Mouse (Mus musculus) MEL (cell line): ENCODE data around the gene Mesd. TPM values are rescaled to one million over a fixed set of nuclear protein-coding genes. Genes with fewer than 3 reads are reported as not detected.

Experiments
- DNase-seq: peaks from one replicate; pipeline ENCODE4 v3.0.0; 2011; ENCODE audit warnings: low read depth, low spot score
- H3K27ac ChIP-seq: 2 replicates; pipeline ENCODE4 v1.5.1; 2012; ENCODE audit warnings: low read depth, mild to moderate bottlenecking, control low read depth, low read length, moderate library complexity; ENCODE audit not compliant: control insufficient read depth
- H3K27me3 ChIP-seq, 2 experiments: fragments of 150-350 bp in 1 of 2; sonication (generic) in 1 of 2; 2 replicates each; pipeline ENCODE4 v1.6.1; 2012; ENCODE audit warnings: low read length in 2 of 2, mild to moderate bottlenecking in 2 of 2, improper control_type of control experiment in 1 of 2, moderate library complexity in 1 of 2; ENCODE audit not compliant: insufficient read depth in 2 of 2, control insufficient read depth in 1 of 2
- H3K36me3 ChIP-seq, 2 experiments: 2 replicates each; pipeline ENCODE4 v1.6.1; 2012 to 2014; ENCODE audit warnings: low read length in 2 of 2, improper control_type of control experiment in 1 of 2, inconsistent platforms in 1 of 2, mild to moderate bottlenecking in 1 of 2; ENCODE audit not compliant: insufficient read depth in 2 of 2, control insufficient read depth in 1 of 2
- H3K4me1 ChIP-seq, 2 experiments: fragments of 150-350 bp in 1 of 2; sonication (generic) in 1 of 2; 2 replicates each; pipeline ENCODE4 v1.6.1; 2012; ENCODE audit warnings: low read length in 2 of 2, improper control_type of control experiment in 1 of 2, mild to moderate bottlenecking in 1 of 2; ENCODE audit not compliant: insufficient read depth in 2 of 2, control insufficient read depth in 1 of 2
- H3K4me3 ChIP-seq, 2 experiments: fragments of 150-350 bp in 1 of 2; sonication (generic) in 1 of 2; 2 replicates each; pipeline ENCODE4 v1.5.1; 2012; ENCODE audit warnings: low read depth in 2 of 2, low read length in 2 of 2, mild to moderate bottlenecking in 2 of 2, moderate library complexity in 2 of 2, control low read depth in 1 of 2, improper control_type of control experiment in 1 of 2; ENCODE audit not compliant: control insufficient read depth in 1 of 2, insufficient read depth in 1 of 2
- H3K79me2 ChIP-seq: 2 replicates; pipeline ENCODE4 v1.6.1; 2012; ENCODE audit warnings: mild to moderate bottlenecking, low read length, moderate library complexity; ENCODE audit not compliant: control insufficient read depth, poor library complexity, insufficient read depth
- H3K9ac ChIP-seq: 2 replicates; pipeline ENCODE4 v1.6.1; 2012; ENCODE audit warnings: low read depth, mild to moderate bottlenecking, control low read depth, low read length, moderate library complexity; ENCODE audit not compliant: control insufficient read depth, poor library complexity, severe bottlenecking
- H3K9me3 ChIP-seq: fragments of 150-350 bp; sonication (generic); replicated peaks from 2 replicates; pipeline ENCODE4 v1.6.1; 2012; ENCODE audit warnings: mild to moderate bottlenecking, low read length, improper control_type of control experiment, moderate library complexity; ENCODE audit not compliant: insufficient read depth
- BHLHE40 ChIP-seq: IDR thresholded peaks from 2 replicates; pipeline ENCODE4 v1.6.1; 2012; ENCODE audit warnings: low read depth, mild to moderate bottlenecking, inconsistent platforms, low read length, improper control_type of control experiment, borderline replicate concordance
- CHD1 ChIP-seq: IDR thresholded peaks from 2 replicates; pipeline ENCODE4 v1.6.1; 2012; ENCODE audit warnings: low read depth, mild to moderate bottlenecking, inconsistent platforms, low read length, improper control_type of control experiment
- CHD2 ChIP-seq: IDR thresholded peaks from 2 replicates; pipeline ENCODE4 v1.6.1; 2011; ENCODE audit warnings: low read length, improper control_type of control experiment
- CTCF ChIP-seq, 3 experiments: IDR thresholded peaks in 2 of 3; conservative IDR thresholded peaks in 1 of 3; 2 replicates each; pipeline ENCODE4 v1.5.1; 2011 to 2012; ENCODE audit warnings: low read length in 3 of 3, low read depth in 2 of 3, mild to moderate bottlenecking in 2 of 3, improper control_type of control experiment in 1 of 3, inconsistent platforms in 1 of 3, mixed read lengths in 1 of 3, moderate library complexity in 1 of 3; ENCODE audit not compliant: control insufficient read depth in 1 of 3, insufficient read depth in 1 of 3, poor library complexity in 1 of 3, severe bottlenecking in 1 of 3
- ELF1 ChIP-seq: IDR thresholded peaks from 2 replicates; pipeline ENCODE4 v1.6.1; 2014; ENCODE audit warnings: low read depth, mild to moderate bottlenecking, inconsistent platforms, low read length, improper control_type of control experiment, moderate library complexity
- EP300 ChIP-seq, 2 experiments: IDR thresholded peaks; 2 replicates each; pipeline ENCODE4 v1.6.1; 2011; ENCODE audit warnings: improper control_type of control experiment in 2 of 2, low read length in 2 of 2, low read depth in 1 of 2, mild to moderate bottlenecking in 1 of 2
- GATA1 ChIP-seq: IDR thresholded peaks from 2 replicates; pipeline ENCODE4 v1.6.1; 2011; ENCODE audit warnings: low read depth, low read length, improper control_type of control experiment
- JUND ChIP-seq: IDR thresholded peaks from 2 replicates; pipeline ENCODE4 v1.6.1; 2011; ENCODE audit warnings: low read depth, mild to moderate bottlenecking, improper control_type of control experiment, low read length
- KAT2A ChIP-seq: conservative IDR thresholded peaks from 2 replicates; pipeline ENCODE4 v1.6.1; 2012; ENCODE audit warnings: low read depth, low read length, improper control_type of control experiment, inconsistent platforms
- MAX ChIP-seq: IDR thresholded peaks from 2 replicates; pipeline ENCODE4 v1.6.1; 2011; ENCODE audit warnings: low read length, improper control_type of control experiment
- MXI1 ChIP-seq: IDR thresholded peaks from 2 replicates; pipeline ENCODE4 v1.6.1; 2011; ENCODE audit warnings: mild to moderate bottlenecking, low read depth, low read length, improper control_type of control experiment
- MYB ChIP-seq: IDR thresholded peaks from 2 replicates; pipeline ENCODE4 v1.6.1; 2011; ENCODE audit warnings: mild to moderate bottlenecking, low read depth, low read length, improper control_type of control experiment
- NELFE ChIP-seq: IDR thresholded peaks from 2 replicates; pipeline ENCODE4 v1.6.1; 2011; ENCODE audit warnings: low read depth, low read length, improper control_type of control experiment
- POLR2AphosphoS2 ChIP-seq: IDR thresholded peaks from 2 replicates; pipeline ENCODE4 v1.6.1; 2011; ENCODE audit warnings: low read length, improper control_type of control experiment
- POLR2AphosphoS5 ChIP-seq: IDR thresholded peaks from 2 replicates; pipeline ENCODE4 v1.6.1; 2012; ENCODE audit warnings: low read depth, borderline replicate concordance, mild to moderate bottlenecking, inconsistent platforms, low read length, moderate library complexity, mixed read lengths
- RAD21 ChIP-seq: IDR thresholded peaks from 2 replicates; pipeline ENCODE4 v1.6.1; 2011; ENCODE audit warnings: mild to moderate bottlenecking, low read depth, low read length, improper control_type of control experiment
- RCOR1 ChIP-seq: IDR thresholded peaks from 2 replicates; pipeline ENCODE4 v1.6.1; 2012; ENCODE audit warnings: low read depth, mild to moderate bottlenecking, inconsistent platforms, low read length, improper control_type of control experiment
- SIN3A ChIP-seq: IDR thresholded peaks from 2 replicates; pipeline ENCODE4 v1.6.1; 2012; ENCODE audit warnings: low read length, improper control_type of control experiment, inconsistent platforms
- SMC3 ChIP-seq: IDR thresholded peaks from 2 replicates; pipeline ENCODE4 v1.6.1; 2011; ENCODE audit warnings: low read depth, low read length, improper control_type of control experiment
- TAL1 ChIP-seq: IDR thresholded peaks from 2 replicates; pipeline ENCODE4 v1.6.1; 2012; ENCODE audit warnings: mild to moderate bottlenecking, inconsistent platforms, low read length, moderate library complexity, mixed read lengths
- TBP ChIP-seq: IDR thresholded peaks from 2 replicates; pipeline ENCODE4 v1.8.0; 2011; ENCODE audit warnings: low read depth, low read length, improper control_type of control experiment
- TCF12 ChIP-seq: IDR thresholded peaks from 2 replicates; pipeline ENCODE4 v1.6.1; 2014; ENCODE audit warnings: low read depth, mild to moderate bottlenecking, inconsistent platforms, low read length, improper control_type of control experiment, moderate library complexity
- UBTF ChIP-seq: IDR thresholded peaks from 2 replicates; pipeline ENCODE4 v1.6.1; 2012; ENCODE audit warnings: low read depth, mild to moderate bottlenecking, inconsistent platforms, low read length, improper control_type of control experiment, moderate library complexity, borderline replicate concordance; ENCODE audit not compliant: insufficient read depth
- USF1 ChIP-seq: IDR thresholded peaks from 2 replicates; pipeline ENCODE4 v1.6.1; 2014; ENCODE audit warnings: low read depth, mild to moderate bottlenecking, inconsistent platforms, low read length, improper control_type of control experiment, moderate library complexity
- USF2 ChIP-seq, 2 experiments: IDR thresholded peaks; 2 replicates each; pipeline ENCODE4 v1.6.1; 2011 to 2012; ENCODE audit warnings: improper control_type of control experiment in 2 of 2, low read length in 2 of 2, borderline replicate concordance in 1 of 2, inconsistent platforms in 1 of 2, low read depth in 1 of 2, mild to moderate bottlenecking in 1 of 2; ENCODE audit not compliant: insufficient read depth in 1 of 2
- ZC3H11A ChIP-seq: IDR thresholded peaks from 2 replicates; pipeline ENCODE4 v1.6.1; 2012; ENCODE audit warnings: low read depth, mild to moderate bottlenecking, inconsistent platforms, low read length, improper control_type of control experiment
- polyA plus RNA-seq, 2 experiments: library from polyadenylated mRNA; stranded (reverse) in 1 of 2; unstranded in 1 of 2; fragments of >175 nt in 1 of 2; fragments of >200 nt in 1 of 2; gene quantifications; 2 replicates each; pipeline versions ENCODE4 v1.2.1 to v1.2.4; 2012; ENCODE audit warnings: low replicate concordance in 2 of 2, low read depth in 1 of 2; ENCODE audit not compliant: insufficient read length in 2 of 2, insufficient read depth in 1 of 2, missing spikeins in 1 of 2
- total RNA-seq: library from RNA; depleted of rRNA; stranded (reverse); fragments of 300-350 nt; gene quantifications from 2 replicates; pipeline ENCODE4 v1.2.3, GENCODE M21; 2012

The Mesd gene
- total and polyA plus RNA-seq, 3 experiments, result 64.5 to 135 (median 83.3) TPM

DNA sequence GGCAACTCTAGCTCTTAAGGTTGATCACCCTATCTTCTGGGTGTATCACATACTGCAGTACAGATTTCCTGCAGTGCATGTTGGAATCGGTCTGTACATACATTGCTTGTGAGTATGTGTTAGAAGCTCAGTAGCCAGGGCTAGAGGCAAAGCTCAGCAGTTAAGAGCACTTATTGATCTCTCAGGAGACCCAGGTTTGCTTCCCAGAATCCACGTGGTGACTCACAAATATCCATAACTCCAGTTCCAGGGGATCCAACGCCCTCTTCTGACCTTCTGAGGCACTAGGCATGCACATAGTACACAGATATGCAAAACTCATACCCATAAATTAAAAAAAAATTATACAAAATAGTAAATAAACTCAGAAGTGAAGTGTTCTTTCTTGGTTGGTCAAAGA, 7.2 kb upstream of the Mesd start:
- Histone ChIP-seq H3K27me3 (no peaks in the 10 kb centered on the region), H3K4me1 (peaks cover 0 to 4% of the 10 kb centered on the region in 2 experiments; a peak in 2 of 4 replicates), H3K9me3 (no peaks in the 10 kb centered on the region), H3K9ac (no peak overlapping the region), H3K79me2 (peaks cover 7% of the 10 kb centered on the region), H3K36me3 (peaks cover 0 to 19% of the 10 kb centered on the region in 2 experiments; a peak in 2 of 4 replicates), H3K4me3 (no peak overlapping the region), H3K27ac (no peak overlapping the region)
- no peak for DNase-seq
- TF ChIP-seq CHD2 (no peak), JUND (no peak), KAT2A (no peak), UBTF (no peak), CHD1 (no peak), MYB (no peak), TBP (no peak), TAL1 (no peak), MXI1 (no peak), SMC3 (no peak), EP300 (IDR thresholded peaks at IDR 0.05; ENCODE audit: low read depth in 1 of 2, low read length in 2 of 2) (no peak), POLR2AphosphoS2 (no peak), NELFE (no peak), RCOR1 (no peak), POLR2AphosphoS5 (no peak), CTCF (IDR thresholded peaks at IDR 0.05 in 2 of 3, conservative IDR thresholded peaks at IDR 0.05 in 1 of 3; ENCODE audit: control insufficient read depth in 1 of 3, insufficient read depth in 1 of 3, low read depth in 2 of 3, low read length in 3 of 3, poor library complexity in 1 of 3, severe bottlenecking in 1 of 3) (no peak), USF2 (IDR thresholded peaks at IDR 0.05; ENCODE audit: borderline replicate concordance in 1 of 2, insufficient read depth in 1 of 2, low read depth in 1 of 2, low read length in 2 of 2) (no peak)
- TF ChIP-seq, all 39 proteins: peak for 0

DNA sequence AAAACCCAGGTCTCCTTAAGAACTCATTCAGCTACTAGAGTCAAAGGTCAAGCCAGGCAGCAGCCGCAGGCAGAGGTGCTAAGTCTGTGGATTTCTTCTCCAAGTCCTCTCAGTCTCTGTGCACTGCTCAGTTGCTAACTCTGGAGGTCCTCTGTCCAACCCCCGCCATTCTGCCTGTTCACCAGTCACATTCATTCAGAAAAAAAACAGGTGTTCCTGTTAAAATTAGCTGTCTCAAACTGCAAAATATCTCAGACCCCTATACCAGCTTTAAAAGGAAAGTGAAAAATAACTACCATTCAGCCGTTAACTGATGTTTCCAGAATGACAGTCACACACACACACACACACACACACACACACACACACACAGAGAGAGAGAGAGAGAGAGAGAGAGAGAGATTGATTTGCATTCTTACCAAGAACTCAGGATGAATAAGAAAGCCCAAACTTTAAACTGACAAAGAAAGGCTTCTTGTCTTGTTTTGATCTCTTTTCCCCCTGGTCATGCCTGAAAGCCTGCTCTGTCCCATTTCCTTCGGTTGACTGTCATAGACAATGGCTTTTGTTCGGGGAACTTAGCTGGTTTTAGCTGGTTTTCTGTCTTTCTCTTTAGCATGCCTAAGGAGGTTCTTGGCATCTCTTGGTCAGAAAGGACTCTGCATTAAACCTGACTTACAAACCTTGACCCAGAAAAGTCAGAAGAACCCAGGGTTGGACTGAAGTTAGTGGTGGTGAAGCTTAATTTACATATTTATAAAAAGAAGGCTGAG, 5.4 kb upstream of the Mesd start:
- no peak for DNase-seq
- Histone ChIP-seq H3K9ac (no peak overlapping the region), H3K4me1 (peaks cover 0 to 11% of the 10 kb centered on the region in 2 experiments; a peak in 2 of 4 replicates), H3K9me3 (no peaks in the 10 kb centered on the region), H3K36me3 (peaks cover 0 to 25% of the 10 kb centered on the region in 2 experiments; a peak in 2 of 4 replicates), H3K27me3 (no peaks in the 10 kb centered on the region), H3K27ac (no peak overlapping the region), H3K4me3 (no peak overlapping the region), H3K79me2 (peaks cover 24% of the 10 kb centered on the region)
- TF ChIP-seq MXI1, result no peak
- TF ChIP-seq ZC3H11A, result no peak
- TF ChIP-seq GATA1, result no peak
- no peak for TF ChIP-seq POLR2AphosphoS5
- TF ChIP-seq RCOR1, result no peak
- no peak for TF ChIP-seq MAX
- no peak for TF ChIP-seq CTCF (IDR thresholded peaks at IDR 0.05 in 2 of 3, conservative IDR thresholded peaks at IDR 0.05 in 1 of 3; ENCODE audit: control insufficient read depth in 1 of 3, insufficient read depth in 1 of 3, low read depth in 2 of 3, low read length in 3 of 3, poor library complexity in 1 of 3, severe bottlenecking in 1 of 3)
- no peak for TF ChIP-seq RAD21
- no peak for TF ChIP-seq TAL1
- no peak for TF ChIP-seq CHD1
- TF ChIP-seq USF1, result no peak
- no peak for TF ChIP-seq TCF12
- no peak for TF ChIP-seq USF2 (IDR thresholded peaks at IDR 0.05; ENCODE audit: borderline replicate concordance in 1 of 2, insufficient read depth in 1 of 2, low read depth in 1 of 2, low read length in 2 of 2)
- TF ChIP-seq JUND, result no peak
- TF ChIP-seq ELF1, result no peak
- TF ChIP-seq POLR2AphosphoS2, result no peak
- TF ChIP-seq CHD2, result no peak
- TF ChIP-seq BHLHE40, result no peak
- TF ChIP-seq SIN3A, result no peak
